Mouse (Mus musculus) macrophage (primary cell): ENCODE measurements around the gene Hal. TPM values are rescaled to one million over a fixed set of nuclear protein-coding genes. Genes with fewer than 3 reads are reported as not detected.

Source experiments
- H3K27ac ChIP-seq: fragments of 350-480 bp; formaldehyde crosslinking; 2 replicates; pipeline ENCODE4 v1.9.0; 2021
- H3K36me3 ChIP-seq: fragments of 350-480 bp; formaldehyde crosslinking; 2 replicates; pipeline ENCODE4 v1.9.0; 2021; ENCODE audit errors: inconsistent target
- H3K4me3 ChIP-seq: fragments of 350-480 bp; formaldehyde crosslinking; 2 replicates; pipeline ENCODE4 v1.9.0; 2021; ENCODE audit errors: inconsistent target
- H3K79me2 ChIP-seq: fragments of 350-480 bp; formaldehyde crosslinking; 2 replicates; pipeline ENCODE4 v1.9.0; 2021; ENCODE audit errors: inconsistent target
- WGBS: methylation state at CpG from one replicate; pipeline ENCODE4 v1.1.7; 2026; ENCODE audit warnings: inconsistent platforms; ENCODE audit not compliant: missing documents; 5-methylcytosine and 5-hydroxymethylcytosine counted together
- polyA plus RNA-seq: library from polyadenylated mRNA; stranded (reverse); fragments of 250-400 nt; gene quantifications from 3 replicates; pipeline ENCODE4 v1.2.4, GENCODE M21; 2018; ENCODE audit warnings: inconsistent platforms

The Hal gene
- polyA plus RNA-seq, 1 experiment from 2014 or later, result 0.55 TPM

DNA sequence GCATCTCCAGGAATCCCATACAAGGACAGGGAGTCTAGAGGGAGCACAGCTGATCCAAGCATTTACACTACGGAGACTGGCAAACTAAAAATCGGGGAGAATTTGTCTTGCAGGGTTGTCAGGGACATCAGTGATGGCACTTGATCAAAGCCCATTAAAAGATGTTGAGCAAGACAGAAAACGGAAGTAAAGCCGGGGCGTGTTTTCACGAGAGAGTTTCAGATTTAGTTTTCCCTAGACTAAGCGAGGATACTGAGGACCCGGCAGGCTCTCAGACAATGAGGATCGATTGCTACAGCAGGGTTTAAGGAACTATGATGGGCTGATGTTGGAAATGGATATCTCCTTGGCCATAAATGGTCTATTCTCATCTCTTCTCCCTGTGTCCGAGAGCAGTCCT is 78.5 kb downstream of the Hal start:
- 35% methylated on average over 10 of the region's 10 CpGs for WGBS
- H3K4me3 ChIP-seq, result no peak overlapping the region
- no peaks in the 10 kb centered on the region for H3K79me2 ChIP-seq
- no peak overlapping the region for H3K27ac ChIP-seq
- H3K36me3 ChIP-seq, result no peaks in the 10 kb centered on the region

DNA sequence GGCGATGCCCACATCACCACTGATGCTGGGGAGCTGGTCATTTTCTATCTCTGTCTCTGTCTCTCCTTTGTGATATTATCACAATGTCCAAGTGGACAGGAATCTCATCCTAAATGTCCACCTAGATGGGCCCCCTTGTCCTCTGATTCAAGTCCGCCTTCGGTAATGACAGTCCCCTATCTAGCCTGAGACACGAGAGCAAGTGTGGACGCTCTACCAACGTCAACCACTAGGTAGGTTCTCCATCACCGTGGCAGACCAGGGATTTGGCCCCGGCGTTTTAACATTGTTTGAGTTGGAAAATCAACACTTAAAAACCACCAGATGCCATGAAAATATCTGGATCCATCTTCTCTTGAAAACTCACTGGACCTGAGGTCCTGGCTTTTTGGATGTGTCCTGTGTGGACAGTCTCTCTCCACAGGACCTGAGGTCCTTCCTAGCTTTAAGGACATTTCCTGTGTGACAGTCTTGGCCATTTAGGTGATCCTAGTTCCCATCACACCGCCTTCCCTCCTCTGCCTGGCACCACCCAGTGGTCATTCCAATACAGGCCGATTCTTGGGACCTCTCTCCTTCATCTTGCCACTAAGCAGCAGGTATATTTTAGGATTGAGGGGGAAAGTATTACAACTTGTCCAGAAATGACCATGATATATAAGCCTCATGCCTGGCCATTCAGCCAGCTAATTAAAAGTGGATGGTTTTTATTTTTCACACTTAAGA is 79.4 kb downstream of the Hal start:
- no peak overlapping the region for H3K27ac ChIP-seq
- H3K4me3 ChIP-seq, result no peak overlapping the region
- no peaks in the 10 kb centered on the region for H3K79me2 ChIP-seq
- H3K36me3 ChIP-seq, result no peaks in the 10 kb centered on the region
- WGBS, result 90% methylated on average over 11 of the region's 11 CpGs

GRCm38 (mm10) chr10:93568671-93569070 is 80.1 kb downstream of the Hal start:
- Histone ChIP-seq H3K4me3 (no peak overlapping the region), H3K27ac (no peak overlapping the region), H3K79me2 (no peaks in the 10 kb centered on the region), H3K36me3 (no peaks in the 10 kb centered on the region)
- WGBS, result 94% methylated on average over 6 of the region's 6 CpGs

Other genes with a start within 250 kb of the Hal start
- gene Elk3, start 177.6 kb upstream of the Hal start, polyA plus RNA-seq, result 22.5 to 61.1 TPM (median 23.9 TPM) in 3 replicates
- 45.6 to 60.4 TPM (median 53.7 TPM) in 3 replicates for gene Lta4h, start 35.4 kb upstream of the Hal start, polyA plus RNA-seq
- gene Amdhd1, start 51.3 kb downstream of the Hal start, polyA plus RNA-seq, result 0.07 to 0.08 TPM in 2 of 3 replicates, not detected in the other
- gene Ccdc38, start 51.9 kb downstream of the Hal start, polyA plus RNA-seq, result not detected in 3 replicates
- gene Snrpf, start 100.9 kb downstream of the Hal start, polyA plus RNA-seq, result 27.2 to 63.4 TPM (median 40.4 TPM) in 3 replicates
- gene Ntn4, start 151.9 kb downstream of the Hal start, polyA plus RNA-seq, result 0.04 to 0.09 TPM in 2 of 3 replicates, not detected in the other